Mouse (Mus musculus): ENCODE data around the gene Rnf144a. TPM values are rescaled to one million over a fixed set of nuclear protein-coding genes. Genes with fewer than 3 reads are reported as not detected.
A peak's percentile ranks its signal among the peaks of the same experiment; 100 is the strongest.
"Not testable (repeated sequence)": the region's sequence is repeated elsewhere in the genome, so short reads cannot be mapped to it uniquely, and the experiment has no call there.

The Rnf144a gene
- polyA plus RNA-seq, 1 experiment = 128 TPM

GRCm38 (mm10) chr12:26311548-26311947, 103.5 kb downstream of the Rnf144a start:
- TF ChIP-seq CTCF (IDR thresholded peaks at IDR 0.05; ENCODE audit: insufficient read depth, low read length) = peak; percentile 48; the same call in 1 of the 2 replicates
- TF ChIP-seq POLR2A (IDR thresholded peaks at IDR 0.05; ENCODE audit: borderline replicate concordance, extremely low read depth, low read depth, low read length) = no peak
- H3K4me3 ChIP-seq (replicated peaks; ENCODE audit: extremely low read depth, low read depth, low read length) = no peak overlapping the region
- no peaks in the 10 kb centered on the region; the same call in 1 of the 2 replicates for H3K4me1 ChIP-seq (ENCODE audit: control insufficient read depth, insufficient read depth, low read length)
- DNase-seq = peak; percentile 44

GRCm38 (mm10) chr12:26310247-26310646, 104.8 kb downstream of the Rnf144a start:
- 82% methylated on average over 11 of the region's 11 CpGs for WGBS
- H3K4me1 ChIP-seq (ENCODE audit: control insufficient read depth, insufficient read depth, low read length) = no peaks in the 10 kb centered on the region; the same call in 1 of the 2 replicates
- no peak for TF ChIP-seq POLR2A (IDR thresholded peaks at IDR 0.05; ENCODE audit: borderline replicate concordance, extremely low read depth, low read depth, low read length)

GRCm38 (mm10) chr12:26302886-26303285, 112.2 kb downstream of the Rnf144a start:
- 68% methylated on average over 5 of the region's 5 CpGs for WGBS
- DNase-seq = no peak
- Histone ChIP-seq H3K4me1 (ENCODE audit: control insufficient read depth, insufficient read depth, low read length) (no peaks in the 10 kb centered on the region), H3K4me3 (replicated peaks; ENCODE audit: extremely low read depth, low read depth, low read length) (no peak overlapping the region)
- no peak for TF ChIP-seq CTCF (IDR thresholded peaks at IDR 0.05; ENCODE audit: insufficient read depth, low read length)
- no peak for TF ChIP-seq POLR2A (IDR thresholded peaks at IDR 0.05; ENCODE audit: borderline replicate concordance, extremely low read depth, low read depth, low read length)

More at GRCm38 (mm10) chr12:26310247-26310646, 104.8 kb downstream of the Rnf144a start:
- no peak for DNase-seq
- H3K4me3 ChIP-seq (replicated peaks; ENCODE audit: extremely low read depth, low read depth, low read length) = no peak overlapping the region

- no peak for DNase-seq
- no peaks in the 10 kb centered on the region for H3K4me1 ChIP-seq (ENCODE audit: control insufficient read depth, insufficient read depth, low read length)
- no peak overlapping the region for H3K4me3 ChIP-seq (replicated peaks; ENCODE audit: extremely low read depth, low read depth, low read length)
- TF ChIP-seq CTCF (IDR thresholded peaks at IDR 0.05; ENCODE audit: insufficient read depth, low read length) (no peak), POLR2A (IDR thresholded peaks at IDR 0.05; ENCODE audit: borderline replicate concordance, extremely low read depth, low read depth, low read length) (no peak)
- WGBS = 58% methylated on average over 7 of the region's 7 CpGs
These were observed 115.5 kb downstream of the Rnf144a start for GRCm38 (mm10) chr12:26299515-26300090.

- H3K4me1 ChIP-seq (ENCODE audit: control insufficient read depth, insufficient read depth, low read length); DNase-seq; H3K4me3 ChIP-seq (replicated peaks; ENCODE audit: extremely low read depth, low read depth, low read length): not testable (repeated sequence)
- peak; percentile 60 for TF ChIP-seq CTCF (IDR thresholded peaks at IDR 0.05; ENCODE audit: insufficient read depth, low read length)
- WGBS = 0% methylated on average over 1 of the region's 1 CpGs
These were observed 119.1 kb downstream of the Rnf144a start for GRCm38 (mm10) chr12:26295995-26296394.

GRCm38 (mm10) chr12:26289200-26289599, 125.9 kb downstream of the Rnf144a start:
- no peak overlapping the region for H3K4me3 ChIP-seq (replicated peaks; ENCODE audit: extremely low read depth, low read depth, low read length)
- no peak for DNase-seq
- H3K4me1 ChIP-seq (ENCODE audit: control insufficient read depth, insufficient read depth, low read length) = no peaks in the 10 kb centered on the region
- no peak for TF ChIP-seq CTCF (IDR thresholded peaks at IDR 0.05; ENCODE audit: insufficient read depth, low read length)
- TF ChIP-seq POLR2A (IDR thresholded peaks at IDR 0.05; ENCODE audit: borderline replicate concordance, extremely low read depth, low read depth, low read length) = no peak
- 82% methylated on average over 2 of the region's 2 CpGs for WGBS

GRCm38 (mm10) chr12:26288347-26288746, 126.7 kb downstream of the Rnf144a start:
- TF ChIP-seq POLR2A (IDR thresholded peaks at IDR 0.05; ENCODE audit: borderline replicate concordance, extremely low read depth, low read depth, low read length) (no peak), CTCF (IDR thresholded peaks at IDR 0.05; ENCODE audit: insufficient read depth, low read length) (no peak)
- H3K4me3 ChIP-seq (replicated peaks; ENCODE audit: extremely low read depth, low read depth, low read length) = no peak overlapping the region
- 50% methylated on average over 1 of the region's 1 CpGs for WGBS
- no peak for DNase-seq
- H3K4me1 ChIP-seq (ENCODE audit: control insufficient read depth, insufficient read depth, low read length) = no peaks in the 10 kb centered on the region

GRCm38 (mm10) chr12:26285939-26286338, 129.1 kb downstream of the Rnf144a start:
- Histone ChIP-seq H3K4me3 (replicated peaks; ENCODE audit: extremely low read depth, low read depth, low read length) (no peak overlapping the region), H3K4me1 (ENCODE audit: control insufficient read depth, insufficient read depth, low read length) (0 out of 2 replicates have a peak, but pooled peaks cover 2% of the 10 kb centered on the region)
- no peak for DNase-seq
- 74% methylated on average over 8 of the region's 8 CpGs for WGBS
- TF ChIP-seq POLR2A (IDR thresholded peaks at IDR 0.05; ENCODE audit: borderline replicate concordance, extremely low read depth, low read depth, low read length) (no peak), CTCF (IDR thresholded peaks at IDR 0.05; ENCODE audit: insufficient read depth, low read length) (no peak)

- TF ChIP-seq CTCF (IDR thresholded peaks at IDR 0.05; ENCODE audit: insufficient read depth, low read length) (no peak), POLR2A (IDR thresholded peaks at IDR 0.05; ENCODE audit: borderline replicate concordance, extremely low read depth, low read depth, low read length) (no peak)
- DNase-seq = no peak
- H3K4me3 ChIP-seq (replicated peaks; ENCODE audit: extremely low read depth, low read depth, low read length) = no peak overlapping the region
- WGBS = 87% methylated on average over 3 of the region's 3 CpGs
- H3K4me1 ChIP-seq (ENCODE audit: control insufficient read depth, insufficient read depth, low read length) = 0 out of 2 replicates have a peak, but pooled peaks cover 2% of the 10 kb centered on the region
These were observed 129.6 kb downstream of the Rnf144a start for GRCm38 (mm10) chr12:26285460-26285859.

GRCm38 (mm10) chr12:26280719-26281480, 134.2 kb downstream of the Rnf144a start:
- 67% methylated on average over 3 of the region's 3 CpGs for WGBS
- TF ChIP-seq CTCF (IDR thresholded peaks at IDR 0.05; ENCODE audit: insufficient read depth, low read length) = no peak
- TF ChIP-seq POLR2A (IDR thresholded peaks at IDR 0.05; ENCODE audit: borderline replicate concordance, extremely low read depth, low read depth, low read length) = no peak
- 0 out of 2 replicates have a peak, but pooled peaks cover 2% of the 10 kb centered on the region for H3K4me1 ChIP-seq (ENCODE audit: control insufficient read depth, insufficient read depth, low read length)

More at GRCm38 (mm10) chr12:26280719-26281480, 134.2 kb downstream of the Rnf144a start:
- no peak for DNase-seq
- no peak overlapping the region for H3K4me3 ChIP-seq (replicated peaks; ENCODE audit: extremely low read depth, low read depth, low read length)

Data from lung, adult 2 months (tissue).